Mouse (Mus musculus): Measurements from ENCODE around the gene Setd1a.
A peak's percentile ranks its signal among the peaks of the same experiment; 100 is the strongest.
"Not testable (repeated sequence)": the region's sequence is repeated elsewhere in the genome, so short reads cannot be mapped to it uniquely, and the experiment has no call there.

Setd1a gene

DNA sequence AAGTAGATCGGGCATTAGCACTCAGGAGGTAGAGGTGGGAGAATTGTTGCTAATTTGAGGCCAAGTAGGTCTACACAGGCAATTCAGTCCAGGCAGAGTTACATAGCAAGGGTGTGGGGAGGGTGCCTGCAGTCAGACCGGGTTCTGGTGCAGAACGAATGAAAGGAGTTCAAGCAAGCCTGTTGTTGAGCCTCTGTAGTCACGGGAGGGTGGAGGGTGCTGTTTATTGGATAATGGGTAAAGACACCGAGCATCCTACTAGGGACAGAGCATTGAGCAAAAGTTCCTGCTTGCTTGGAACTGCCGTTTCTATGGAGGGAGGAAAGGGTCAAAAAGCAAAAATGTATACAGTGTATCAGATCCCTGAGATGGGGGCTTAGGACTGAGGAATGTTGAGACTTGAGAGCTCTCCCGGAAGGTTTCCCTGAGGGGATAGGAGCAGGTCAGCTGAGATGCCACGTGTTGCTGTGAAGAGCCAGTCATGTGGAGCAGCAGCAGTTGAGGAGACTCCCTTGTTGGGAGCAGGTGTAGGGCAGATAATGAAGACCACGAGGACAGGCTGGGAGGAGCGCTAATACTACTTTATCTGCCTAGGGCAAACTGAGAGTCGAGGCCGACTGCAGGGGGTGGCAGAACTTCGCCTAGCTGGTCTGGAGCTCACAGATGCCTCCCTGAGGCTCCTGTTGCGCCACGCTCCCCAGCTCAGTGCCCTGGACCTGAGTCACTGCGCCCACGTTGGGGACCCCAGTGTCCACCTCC lies 9.4 kb upstream of the Setd1a start:
- no peak for DNase-seq

DNA sequence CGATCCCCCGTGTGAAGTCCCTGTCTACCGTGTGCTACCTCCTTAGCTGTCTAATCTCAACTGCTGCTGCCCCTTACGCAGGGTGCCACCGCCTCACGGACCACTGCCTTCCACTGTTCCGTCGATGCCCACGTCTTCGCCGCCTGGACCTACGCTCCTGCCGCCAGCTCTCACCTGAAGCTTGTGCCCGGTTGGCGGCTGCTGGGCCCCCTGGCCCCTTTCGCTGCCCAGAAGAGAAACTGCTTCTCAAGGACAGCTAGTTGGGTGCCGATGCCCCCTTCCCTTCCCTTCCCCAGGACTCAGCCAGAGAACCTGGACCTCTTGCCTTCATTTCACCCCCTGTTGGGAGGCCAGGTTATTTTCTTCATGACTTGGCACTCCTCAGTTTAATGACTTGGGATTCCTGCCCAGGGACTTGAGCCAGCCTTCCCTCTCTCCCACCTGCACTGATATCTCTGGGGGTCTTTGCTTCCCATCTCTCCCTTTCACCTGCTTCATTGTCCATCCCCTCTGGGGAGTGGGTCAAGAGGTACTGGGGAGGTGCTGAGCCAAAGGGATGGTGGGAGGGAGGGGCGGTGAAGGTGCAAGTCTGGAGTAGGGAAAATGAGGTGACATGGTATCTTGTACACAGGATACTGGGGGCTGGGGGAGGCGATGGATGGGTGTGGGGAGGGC lies 8.7 kb upstream of the Setd1a start:
- DNase-seq = no peak

DNA sequence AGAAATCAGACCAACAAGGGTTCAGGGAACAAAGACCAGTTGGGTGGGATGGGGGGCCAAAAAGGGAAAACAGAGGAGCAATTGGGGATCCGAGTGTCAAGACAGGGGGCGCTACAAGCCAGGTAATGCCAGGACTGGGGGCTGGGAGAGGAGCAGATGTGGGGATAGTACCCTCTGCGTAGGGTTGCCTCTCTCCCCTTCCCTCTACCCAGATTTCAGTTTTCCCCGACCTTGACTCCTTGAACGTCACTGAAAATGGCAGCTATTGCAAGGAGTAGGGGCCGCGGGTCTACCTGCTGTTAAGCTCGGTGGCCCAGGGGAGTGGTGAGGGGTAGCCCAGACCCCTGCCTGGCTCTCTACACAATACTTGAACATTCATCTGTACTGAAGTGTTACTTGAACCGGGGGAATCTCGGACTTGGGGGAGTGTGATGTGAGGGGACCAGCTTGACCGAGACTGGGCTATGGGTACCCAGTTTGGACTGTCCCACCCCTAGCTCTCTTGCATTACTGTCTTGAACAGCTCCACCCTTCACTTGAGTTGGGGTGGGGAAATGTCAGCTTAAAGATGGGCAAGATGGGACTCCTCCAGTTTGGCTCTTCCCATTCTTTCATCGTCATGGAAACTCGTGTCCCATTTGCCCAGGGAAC lies 8.0 kb upstream of the Setd1a start:
- DNase-seq = no peak

DNA sequence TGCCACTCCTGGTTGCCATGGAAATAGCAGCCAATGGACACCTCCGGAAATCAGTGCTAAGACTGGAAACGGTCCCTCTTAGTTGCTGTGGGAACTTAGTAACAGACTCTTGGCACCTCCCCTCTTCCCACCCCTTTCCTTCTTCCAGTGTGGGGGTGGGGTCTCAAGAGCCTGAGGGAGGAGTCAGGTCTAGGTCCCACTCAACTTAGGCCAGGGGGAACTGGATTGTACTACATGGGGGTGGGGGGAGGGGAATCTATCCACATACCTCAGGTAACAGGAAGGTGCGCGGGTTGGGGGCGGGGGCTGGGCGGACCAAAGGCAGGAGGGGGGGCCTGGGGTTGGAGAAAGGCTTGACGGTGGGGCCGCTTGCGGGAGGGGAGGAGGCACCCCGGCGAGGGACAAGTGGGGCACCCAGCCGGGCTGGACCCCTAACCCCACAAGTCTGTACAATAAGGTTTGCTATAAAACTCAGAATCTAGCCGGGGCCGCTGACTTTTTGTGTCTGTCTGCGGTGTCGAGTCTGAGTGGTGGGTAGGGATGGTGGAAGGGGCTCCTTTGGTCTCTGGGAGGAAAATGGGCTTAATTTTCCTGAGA lies 7.4 kb upstream of the Setd1a start:
- peak; percentile 97 to 98 for DNase-seq

DNA sequence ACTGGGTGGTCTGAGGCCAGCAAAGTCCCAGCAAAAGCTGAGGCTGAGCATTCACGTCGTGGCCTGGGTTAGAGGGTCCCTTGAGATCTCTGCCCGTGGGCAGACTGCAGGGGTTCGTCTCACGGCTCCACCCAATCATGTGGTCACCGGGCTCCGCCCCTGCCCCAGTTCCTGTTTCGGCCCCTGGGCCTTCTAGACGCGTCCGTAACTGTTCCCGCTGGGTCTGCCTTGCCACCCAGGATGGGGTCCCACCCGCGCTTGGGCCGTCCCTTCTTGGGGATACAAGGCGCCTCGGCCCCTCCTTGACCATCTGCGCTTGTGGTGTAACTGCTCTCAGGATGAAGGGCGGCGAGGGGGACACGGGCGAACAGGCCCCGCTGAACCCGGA lies 6.8 kb upstream of the Setd1a start, which contains the start of gene Orai3:
Orai3 (plus strand) TSS at position 165 of the 388 bp plus-strand sequence.
- peak; percentile 93 to 94 for DNase-seq

DNA sequence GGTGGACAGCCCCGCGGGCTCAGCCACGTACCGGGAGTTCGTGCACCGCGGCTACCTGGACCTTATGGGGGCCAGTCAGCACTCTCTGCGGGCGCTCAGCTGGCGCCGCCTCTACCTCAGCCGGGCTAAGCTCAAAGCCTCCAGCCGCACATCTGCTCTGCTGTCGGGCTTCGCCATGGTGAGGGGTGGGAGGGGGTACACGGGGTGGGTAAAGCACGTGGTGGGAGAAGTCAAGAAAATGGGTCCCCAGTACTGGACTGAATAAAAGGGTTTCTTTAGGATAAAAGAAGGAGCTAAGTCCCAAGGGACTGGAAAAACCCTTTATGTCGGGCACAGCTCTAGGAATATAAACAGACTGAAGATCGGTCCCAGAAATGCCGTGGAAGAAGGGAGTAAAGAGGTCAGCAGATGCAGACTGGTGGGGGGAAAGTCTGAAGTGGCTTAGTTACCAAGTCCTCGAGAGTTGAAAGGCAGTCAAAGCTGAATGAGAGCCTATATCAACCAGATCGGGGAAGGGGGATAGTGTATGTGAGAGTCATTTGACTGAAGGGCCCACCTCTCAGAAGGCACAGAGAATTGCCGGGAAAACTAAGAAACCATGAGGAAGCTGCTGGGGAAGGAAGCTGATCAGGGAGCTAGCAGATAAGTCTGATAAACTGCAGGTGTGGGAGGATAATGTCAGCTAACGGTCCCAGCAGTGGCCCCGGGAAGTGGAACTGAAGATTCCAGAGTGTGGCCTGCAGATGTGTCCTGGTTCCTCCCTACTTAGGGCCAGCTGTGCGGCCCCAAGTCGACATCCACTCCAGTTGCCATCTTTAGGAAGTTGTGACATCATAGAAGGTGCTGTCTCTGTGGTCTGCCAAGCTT lies 6.2 kb upstream of the Setd1a start:
- DNase-seq = no peak

DNA sequence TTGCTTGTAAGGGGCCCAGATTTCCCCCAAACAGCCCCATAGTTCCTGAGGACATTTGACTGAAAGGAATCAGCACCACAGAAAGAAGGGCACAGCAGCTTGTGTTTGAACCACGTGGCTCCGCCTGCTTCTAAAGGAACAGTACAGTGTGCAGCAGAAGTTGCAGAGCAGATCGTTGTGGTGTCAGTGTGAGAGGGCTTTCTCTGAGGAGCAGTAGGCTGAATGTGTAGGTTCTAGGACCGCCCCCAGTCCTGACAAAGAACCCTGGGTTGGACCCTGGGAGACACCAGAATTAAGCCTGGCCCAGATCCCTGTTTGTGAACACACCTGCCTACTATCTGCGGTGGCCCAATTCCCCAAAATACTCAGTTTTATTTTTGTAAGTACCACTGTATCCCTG lies 5.2 kb upstream of the Setd1a start:
- no peak for DNase-seq

DNA sequence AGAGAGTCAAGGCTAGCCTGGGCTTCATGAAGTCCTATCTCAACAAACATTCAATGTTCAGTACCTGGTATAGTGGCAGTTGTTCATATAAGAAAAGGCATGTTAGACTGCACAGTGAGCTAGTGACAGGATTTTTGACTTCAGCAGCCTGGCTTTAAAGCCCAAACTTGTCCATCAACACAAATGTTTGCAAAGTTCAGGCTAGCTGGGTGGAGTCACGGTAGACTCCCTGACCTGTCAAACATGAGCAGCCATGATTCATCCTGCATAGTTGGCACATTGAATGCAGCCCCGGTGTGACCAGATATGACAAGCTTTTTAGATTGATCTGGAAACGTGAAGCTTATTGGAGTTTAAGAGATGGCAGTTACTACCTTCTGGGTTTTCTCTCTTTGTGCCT lies 4.4 kb upstream of the Setd1a start:
- DNase-seq = no peak

DNA sequence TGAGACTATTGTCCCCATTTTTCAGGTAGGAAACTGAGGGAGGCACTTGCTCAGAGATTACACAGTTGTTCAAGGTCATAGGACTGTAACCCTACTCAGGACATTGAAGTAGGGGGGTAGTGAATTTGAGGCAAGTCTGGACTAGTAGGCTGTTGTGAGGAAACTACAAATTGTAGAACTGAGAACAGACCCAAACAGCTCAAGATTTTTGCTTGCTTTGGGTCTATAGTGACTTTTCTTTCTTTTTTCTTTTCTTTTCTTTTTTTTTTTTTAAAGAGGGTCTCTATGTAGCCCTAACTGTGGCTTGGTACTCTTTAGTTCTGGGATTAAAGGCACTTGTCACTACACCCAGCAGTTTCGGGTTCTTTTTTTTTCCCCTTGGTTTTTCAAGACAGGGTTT lies 3.9 kb upstream of the Setd1a start:
- no peak for DNase-seq

DNA sequence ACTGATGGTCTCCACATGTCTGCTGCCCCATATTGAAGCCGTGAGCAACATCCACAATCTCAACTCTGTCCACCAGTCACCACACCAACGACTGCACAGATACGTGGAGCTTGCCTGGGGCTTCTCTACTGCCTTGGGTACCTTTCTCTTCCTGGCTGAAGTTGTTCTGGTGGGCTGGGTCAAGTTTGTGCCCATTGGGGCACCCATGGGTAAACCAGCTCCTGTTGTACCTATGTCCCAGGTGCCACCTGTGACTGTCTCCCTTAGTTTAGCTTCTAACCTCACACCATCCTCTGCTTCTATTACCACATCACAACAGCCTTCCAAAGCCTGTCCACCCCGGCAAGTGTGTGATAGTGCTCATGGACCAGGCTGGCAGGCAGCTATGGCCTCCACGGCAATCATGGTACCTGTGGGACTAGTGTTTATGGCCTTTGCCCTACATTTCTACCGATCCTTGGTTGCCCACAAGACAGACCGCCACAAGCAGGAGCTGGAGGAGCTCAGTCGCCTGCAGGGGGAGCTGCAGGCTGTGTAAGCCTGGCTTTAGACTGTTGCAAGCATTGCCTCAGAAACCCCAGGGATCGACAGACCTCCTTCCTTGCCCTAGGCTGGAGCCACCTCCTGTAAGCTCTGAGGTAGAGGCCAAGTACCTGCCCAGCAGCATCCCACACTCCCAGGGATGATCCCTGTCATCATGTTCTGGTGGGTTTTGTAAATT lies 2.6 kb upstream of the Setd1a start:
- DNase-seq = peak; percentile 47 to 62

DNA sequence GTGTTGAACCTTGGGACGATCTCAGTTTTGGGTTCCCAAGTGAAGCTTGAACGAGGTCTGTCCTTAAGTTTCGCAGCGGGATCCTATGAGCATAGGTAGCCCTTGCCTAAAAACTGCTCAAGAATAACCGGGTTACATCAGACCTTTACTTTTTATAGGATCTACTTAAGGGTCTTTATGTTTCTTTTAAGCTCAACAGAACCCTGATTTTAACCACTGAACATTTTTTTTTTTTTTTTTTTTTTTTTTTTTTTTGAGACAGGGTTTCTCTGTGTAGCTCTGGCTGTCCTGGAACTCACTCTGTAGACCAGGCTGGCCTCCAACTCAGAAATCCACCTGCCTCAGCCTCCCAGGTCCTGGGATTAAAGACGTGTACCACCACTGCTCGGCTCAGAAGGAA lies 633 bp upstream of the Setd1a start:
- not testable (repeated sequence) for DNase-seq

DNA sequence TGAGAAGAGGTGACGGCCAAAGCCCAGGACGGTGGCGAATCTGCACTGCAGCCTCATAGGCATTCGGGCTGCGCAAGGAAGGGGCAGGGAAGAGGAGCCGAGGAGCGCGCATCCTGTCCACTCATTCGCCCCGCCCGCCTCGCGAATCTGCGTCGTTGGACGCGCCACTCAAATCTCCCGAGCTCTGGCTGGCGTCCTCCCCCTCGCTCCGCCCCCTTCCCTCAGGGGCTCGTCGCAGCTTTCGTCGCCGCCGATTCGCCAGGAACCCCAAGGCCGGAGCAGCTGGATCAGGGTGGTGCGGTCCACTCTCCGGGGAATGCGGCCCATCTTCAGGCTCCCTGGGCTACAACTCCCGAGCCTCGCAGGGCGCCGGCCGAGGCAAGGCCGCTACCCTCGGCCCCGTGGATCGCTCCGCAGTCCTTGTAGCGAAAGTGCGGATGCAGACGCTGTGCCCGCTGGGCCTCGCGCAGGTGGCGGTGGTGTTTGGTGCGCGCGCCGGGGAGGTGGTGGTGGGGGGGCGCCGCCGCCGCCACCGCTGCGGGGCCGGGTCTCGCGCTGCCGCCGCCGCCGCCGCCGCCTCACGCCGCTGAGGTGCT lies 506 bp downstream of the Setd1a start:
- DNase-seq = peak; percentile 96 to 97

DNA sequence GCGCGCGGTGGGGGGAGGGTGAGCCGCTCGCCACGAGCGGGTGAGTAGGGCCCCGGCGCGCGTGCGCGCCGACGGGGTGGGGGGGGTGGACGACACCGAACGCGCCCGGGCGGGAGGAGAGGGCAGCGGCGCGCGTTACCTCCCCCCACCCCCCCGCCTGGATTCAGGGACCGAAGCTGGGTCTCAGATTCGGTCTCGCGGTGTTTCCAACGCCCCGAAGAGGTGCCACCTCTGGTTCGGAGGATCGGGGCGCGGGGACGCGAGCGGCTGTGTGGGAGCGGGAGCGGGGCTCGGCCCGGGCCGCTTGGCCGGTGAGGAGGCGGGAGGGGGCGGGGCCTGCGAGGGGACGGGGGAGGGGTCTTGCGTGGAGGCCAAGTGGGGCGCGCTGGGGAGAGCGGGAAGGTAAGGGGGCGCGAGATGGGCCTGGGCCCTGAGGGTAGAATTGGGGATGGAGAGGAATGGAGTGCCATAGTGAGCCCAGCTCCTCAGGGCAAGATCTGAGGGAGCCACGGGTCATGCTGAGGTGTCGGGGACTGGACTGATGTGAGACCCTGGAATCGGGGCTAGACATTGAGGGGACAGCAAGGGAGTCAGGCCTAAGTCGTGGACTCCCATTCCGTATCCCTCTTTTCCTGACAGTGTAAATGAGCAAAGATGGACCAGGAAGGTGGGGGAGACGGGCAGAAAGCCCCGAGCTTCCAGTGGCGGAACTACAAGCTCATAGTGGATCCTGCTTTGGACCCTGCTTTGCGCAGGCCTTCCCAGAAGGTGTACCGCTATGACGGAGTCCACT lies 1.2 kb downstream of the Setd1a start:
- DNase-seq = peak; percentile 39 to 42

DNA sequence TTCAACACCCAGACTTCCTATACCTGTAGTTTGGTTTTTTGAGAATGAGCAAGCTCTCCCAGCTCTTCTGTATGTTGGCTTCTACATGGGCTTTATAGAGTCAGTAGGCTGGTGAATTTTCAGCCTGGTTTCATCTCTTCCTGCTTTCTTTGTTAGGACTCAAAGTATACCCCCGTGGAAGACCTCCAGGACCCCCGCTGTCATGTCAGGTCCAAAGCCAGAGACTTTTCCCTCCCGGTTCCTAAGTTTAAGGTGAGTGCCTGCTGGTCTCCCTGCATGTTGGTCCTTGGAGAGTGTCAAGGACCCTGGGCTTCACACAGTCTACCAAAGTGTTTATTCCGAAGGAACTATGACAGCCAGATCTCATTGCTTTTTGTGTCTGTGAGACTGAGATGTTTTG lies 1.9 kb downstream of the Setd1a start:
- no peak for DNase-seq

DNA sequence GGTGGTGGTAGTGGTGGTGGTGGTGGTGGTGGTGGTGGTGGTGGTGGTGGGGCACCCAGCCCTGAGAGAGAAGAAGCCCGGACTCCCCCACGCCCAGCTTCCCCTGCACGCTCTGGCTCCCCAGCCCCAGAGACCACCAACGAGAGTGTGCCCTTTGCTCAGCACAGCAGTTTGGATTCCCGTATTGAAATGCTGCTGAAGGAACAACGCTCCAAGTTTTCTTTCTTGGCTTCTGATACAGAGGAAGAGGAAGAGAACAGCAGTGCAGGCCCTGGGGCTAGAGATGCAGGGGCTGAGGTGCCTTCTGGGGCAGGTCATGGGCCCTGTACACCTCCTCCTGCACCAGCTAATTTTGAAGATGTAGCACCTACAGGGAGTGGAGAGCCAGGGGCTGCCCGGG lies 8.8 kb downstream of the Setd1a start, which contains the start of gene Gm49388:
Gm49388 (plus strand) TSS at position 301 of the 400 bp plus-strand sequence.
- DNase-seq = no peak

DNA sequence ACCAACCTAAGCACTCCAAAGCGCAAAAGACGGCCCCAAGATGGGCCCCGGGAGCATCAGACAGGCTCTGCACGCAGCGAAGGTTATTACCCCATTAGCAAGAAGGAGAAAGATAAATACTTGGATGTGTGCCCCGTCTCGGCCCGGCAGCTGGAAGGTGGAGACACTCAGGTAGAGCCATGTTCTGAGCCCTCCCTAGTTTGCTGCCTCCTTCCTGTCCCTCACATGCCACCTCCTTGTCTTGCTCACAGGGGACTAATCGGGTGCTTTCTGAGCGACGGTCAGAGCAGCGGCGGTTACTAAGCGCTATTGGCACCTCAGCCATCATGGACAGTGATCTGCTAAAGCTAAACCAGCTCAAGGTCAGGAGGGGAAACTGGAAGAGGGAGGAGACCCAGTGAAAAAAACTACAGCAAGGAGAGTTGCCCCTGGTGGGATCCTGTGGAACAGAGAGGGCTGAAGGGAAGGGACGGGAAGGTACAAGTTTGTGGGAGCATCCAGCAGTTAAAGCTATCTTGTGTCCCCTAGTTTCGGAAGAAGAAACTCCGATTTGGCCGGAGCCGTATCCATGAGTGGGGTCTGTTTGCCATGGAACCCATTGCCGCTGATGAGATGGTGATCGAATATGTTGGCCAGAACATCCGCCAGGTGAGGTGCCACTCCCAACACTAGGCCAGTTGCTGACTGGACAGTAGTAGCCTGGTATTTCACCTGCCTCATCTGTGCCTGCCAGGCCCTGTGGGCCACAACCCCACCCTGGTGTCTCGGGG lies 20.8 kb downstream of the Setd1a start:
- no peak for DNase-seq

DNA sequence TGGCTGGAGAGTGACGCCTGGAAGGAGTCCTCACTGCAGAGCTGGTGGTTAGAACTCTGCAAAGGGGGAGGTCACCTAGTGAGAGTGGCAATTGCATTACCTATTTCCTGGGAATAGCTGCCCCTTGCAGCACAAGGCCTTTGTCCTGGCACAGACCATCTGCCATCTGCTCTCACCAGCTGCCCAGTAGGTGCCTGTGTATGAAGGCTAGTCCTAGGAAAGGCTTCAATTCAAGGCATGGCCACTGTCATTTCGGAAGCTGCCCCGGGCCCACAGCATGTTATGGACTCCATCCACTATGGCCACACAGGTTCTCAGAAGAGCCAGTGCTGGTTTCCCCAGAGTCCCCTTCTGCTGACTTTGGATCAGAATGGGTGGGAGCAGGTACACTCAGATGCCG lies 22.1 kb downstream of the Setd1a start:
- DNase-seq = no peak

DNA sequence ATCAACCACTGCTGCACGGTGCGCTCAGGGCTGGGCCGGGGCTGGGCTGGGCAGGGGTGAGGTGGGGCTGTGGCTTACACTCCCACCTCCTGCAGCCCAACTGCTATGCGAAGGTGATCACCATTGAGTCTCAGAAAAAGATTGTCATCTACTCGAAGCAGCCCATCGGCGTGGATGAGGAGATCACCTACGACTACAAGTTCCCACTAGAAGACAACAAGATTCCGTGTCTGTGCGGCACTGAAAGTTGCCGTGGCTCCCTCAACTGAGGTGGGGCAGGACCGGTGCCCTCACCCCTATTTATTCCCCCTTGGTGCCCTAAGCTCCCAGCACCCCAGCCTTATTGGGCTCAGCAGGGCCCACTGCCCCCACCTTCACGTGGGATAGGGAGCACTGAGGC lies 22.7 kb downstream of the Setd1a start:
- no peak for DNase-seq

DNA sequence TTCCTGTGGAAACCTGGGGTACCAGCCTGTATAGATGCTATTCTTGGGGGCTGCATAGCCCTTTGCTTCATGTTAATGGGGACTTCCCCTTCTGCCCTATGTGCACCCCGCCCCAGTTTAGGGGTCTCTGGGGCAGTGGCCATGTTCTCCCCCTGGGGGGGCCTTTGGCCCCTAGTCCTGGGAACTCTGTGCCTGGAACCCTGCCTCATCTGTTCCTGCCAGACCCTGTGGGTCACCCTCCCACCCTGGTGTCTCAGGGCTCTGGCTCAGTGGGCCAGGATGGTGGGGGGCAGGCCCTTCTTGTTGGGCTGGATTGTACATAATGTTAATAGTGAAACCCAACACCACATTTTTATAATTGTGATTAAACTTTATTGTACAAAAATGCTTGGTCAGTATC lies 23.3 kb downstream of the Setd1a start:
- no peak for DNase-seq
